ENCODE assay signal across 10 mouse cellular contexts in genomic region chr5:118663999-118664398, GRCm38 (mm10).
DNase-seq lines count a peak whose midpoint lies in the region; ATAC-seq and TF ChIP-seq lines count a peak whose summit lies in the region.
"Had no signal": no experiment of that assay in that cellular context is flagged by ENCODE, and none has a peak within 500 bp of the region (broad histone marks: within the 10 kb centered on the region; RNA-seq: fewer than 3 reads in every experiment).

No protein-coding gene starts in this region.

- no peak overlapping the region for H3K27ac ChIP-seq in lung, embryonic 14.5 days (ENCODE audit: low read depth)
- no peak overlapping the region for H3K27ac ChIP-seq in hindbrain, embryonic 12.5 days
- H3K27ac ChIP-seq: stomach, embryonic 15.5 days had no signal

- no peak overlapping the region for H3K4me3 ChIP-seq in lung, embryonic 14.5 days (ENCODE audit: low read depth, low read length)
- no peak overlapping the region for H3K4me3 ChIP-seq in hindbrain, embryonic 12.5 days
- H3K4me3 ChIP-seq: stomach, embryonic 15.5 days had no signal

- no peaks in the 10 kb centered on the region for H3K36me3 ChIP-seq in lung, embryonic 14.5 days (ENCODE audit: insufficient read depth)
- no peaks in the 10 kb centered on the region for H3K36me3 ChIP-seq in hindbrain, embryonic 12.5 days
- H3K36me3 ChIP-seq: stomach, embryonic 15.5 days had no signal

- no peak overlapping the region for H3K9ac ChIP-seq in lung, embryonic 14.5 days
- H3K9ac ChIP-seq in hindbrain, embryonic 12.5 days: no peak overlapping the region
- H3K9ac ChIP-seq: stomach, embryonic 15.5 days had no signal

- no peak overlapping the region for H3K4me2 ChIP-seq in lung, embryonic 14.5 days
- H3K4me2 ChIP-seq in hindbrain, embryonic 12.5 days (replicated peaks): no peak overlapping the region
- H3K4me2 ChIP-seq: stomach, embryonic 15.5 days had no signal

- H3K4me1 ChIP-seq in lung, embryonic 14.5 days (ENCODE audit: insufficient read depth): peaks cover 11% of the 10 kb centered on the region
- peaks cover 41% of the 10 kb centered on the region for H3K4me1 ChIP-seq in hindbrain, embryonic 12.5 days

- no peak for TF ChIP-seq CTCF in lung, embryonic 14.5 days (IDR thresholded peaks at IDR 0.05; ENCODE audit: low read depth)

- DNase-seq in adrenal gland, postnatal 10 days: peak; percentile 74
- DNase-seq in adrenal gland, adult 8-10 months: no peak
- DNase-seq in urinary bladder, postnatal 14 days (ENCODE audit: low spot score): peak; percentile 52
- DNase-seq in urinary bladder, postnatal 10 days (ENCODE audit: low spot score): no peak
- peak; percentile 55 for DNase-seq in lung, embryonic 14.5 days
- no peak for DNase-seq in spleen, postnatal 14 days (ENCODE audit: low spot score in 2 of 2)
- no peak for DNase-seq in cerebellum, adult 9-11 months
- DNase-seq: embryo, embryonic 11 days had no signal

- no peaks in the 10 kb centered on the region for H3K27me3 ChIP-seq in lung, embryonic 14.5 days (ENCODE audit: insufficient read depth, low read length)
- no peaks in the 10 kb centered on the region for H3K27me3 ChIP-seq in hindbrain, embryonic 12.5 days
- H3K27me3 ChIP-seq: stomach, embryonic 15.5 days had no signal

- WGBS in lung, embryonic 14.5 days: 48% methylated on average over 6 of the region's 6 CpGs
- WGBS in hindbrain, embryonic 12.5 days: 83% methylated on average over 6 of the region's 6 CpGs

- no peak for ATAC-seq in lung, embryonic 14.5 days (ENCODE audit: insufficient read depth)
- no peak for ATAC-seq in hindbrain, embryonic 12.5 days (ENCODE audit: low FRiP score)

- H3K9me3 ChIP-seq in lung, embryonic 14.5 days (ENCODE audit: low read depth, low read length): no peaks in the 10 kb centered on the region
- no peaks in the 10 kb centered on the region for H3K9me3 ChIP-seq in hindbrain, embryonic 12.5 days (replicated peaks)
- H3K9me3 ChIP-seq: stomach, embryonic 15.5 days had no signal

Comparison
In these comparisons a context has a peak if more than half of its experiments do, and no peak if none do; other contexts are left out.
1. DNase-seq: peak in adrenal gland, postnatal 10 days (single experiment), urinary bladder, postnatal 14 days (single experiment) and lung, embryonic 14.5 days (single experiment); none in adrenal gland, adult 8-10 months (single experiment), urinary bladder, postnatal 10 days (single experiment), spleen, postnatal 14 days (0 of 2) and cerebellum, adult 9-11 months (single experiment).